Comparison of ENCODE assay signal across 18 mouse cellular contexts in the genomic region with DNA sequence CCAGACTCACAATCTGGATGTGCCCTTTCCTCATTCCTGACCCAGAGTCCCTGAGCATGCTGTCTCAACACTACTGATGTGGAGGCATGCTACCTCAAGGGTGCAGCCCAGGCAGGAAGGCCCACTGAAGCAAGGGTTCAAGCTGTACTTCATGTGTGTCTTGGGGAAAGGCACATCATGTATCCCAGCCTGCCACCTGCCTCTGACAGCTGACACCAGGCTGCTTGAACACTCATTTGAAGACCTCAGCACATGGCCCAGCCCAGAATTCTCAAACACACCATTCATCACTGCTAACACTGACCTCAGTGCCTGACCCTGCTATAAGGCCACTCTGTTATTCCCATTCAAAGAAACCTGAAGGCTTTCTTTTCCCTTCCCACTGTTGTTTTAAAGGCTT. TPM values are rescaled to one million over a fixed set of nuclear protein-coding genes. Genes with fewer than 3 reads are reported as not detected.
A peak's percentile ranks its signal among the peaks of the same experiment; 100 is the strongest.
DNase-seq lines count a peak whose midpoint lies in the region; TF ChIP-seq lines count a peak whose summit lies in the region.
"Had no signal": no experiment of that assay in that cellular context is flagged by ENCODE, and none has a peak within 500 bp of the region (broad histone marks: within the 10 kb centered on the region; RNA-seq: fewer than 3 reads in every experiment).

No protein-coding gene starts in this region.

- no peak for TF ChIP-seq POLR2A in myocyte (IDR thresholded peaks at IDR 0.05; ENCODE audit: insufficient read length, low read depth)

- intact Hi-C loops in gastrocnemius, adult 2 months (cut with DNase I): no loop called here

- no peak for TF ChIP-seq CTCF in gastrocnemius, adult 2 months (IDR thresholded peaks at IDR 0.05)

- peak overlapping the region; percentile 4 for H3K4me2 ChIP-seq in myocyte (ENCODE audit: low read depth)
- H3K4me2 ChIP-seq: embryonic facial prominence, embryonic 12.5 days; forebrain, embryonic 12.5 days had no signal

- no peak overlapping the region for H3K4me3 ChIP-seq in gastrocnemius, adult 2 months
- H3K4me3 ChIP-seq in myocyte: no peak overlapping the region
- H3K4me3 ChIP-seq: embryonic facial prominence, embryonic 10.5 days; embryonic facial prominence, embryonic 12.5 days; forebrain, embryonic 12.5 days had no signal

- DNase-seq in gastrocnemius, adult 2 months: peak; percentile 24
- DNase-seq in gastrocnemius, adult 18-20 months (ENCODE audit: low spot score): no peak
- DNase-seq in mesoderm, embryonic 11.5 days (ENCODE audit: low read depth, low spot score): peak; percentile 6
- no peak for DNase-seq in thymus, adult 18-20 months
- DNase-seq: adrenal gland, adult 8-10 months; adrenal gland, postnatal 14 days; adrenal gland, postnatal 36 days; cerebellum, adult 11-12 months; cerebellum, adult 2 months; cerebellum, adult 9-10 months; cerebellum, postnatal 10 days; cerebellum, postnatal 25 days had no signal

- no peak overlapping the region for H3K27ac ChIP-seq in gastrocnemius, adult 2 months
- H3K27ac ChIP-seq: embryonic facial prominence, embryonic 10.5 days; embryonic facial prominence, embryonic 12.5 days; forebrain, embryonic 12.5 days had no signal

- no peak overlapping the region for H3ac ChIP-seq in myocyte (ENCODE audit: control insufficient read depth, insufficient read length)

- no peaks in the 10 kb centered on the region for H3K79me2 ChIP-seq in myocyte (ENCODE audit: control insufficient read depth, insufficient read depth)

- peaks cover 5% of the 10 kb centered on the region for H3K36me3 ChIP-seq in myocyte (ENCODE audit: control insufficient read depth, insufficient read depth)

- H3K27me3 ChIP-seq in myocyte (ENCODE audit: control insufficient read depth, insufficient read depth, insufficient read length): no peaks in the 10 kb centered on the region
- H3K27me3 ChIP-seq: CH12.LX; embryonic facial prominence, embryonic 12.5 days; forebrain, embryonic 12.5 days; Patski had no signal

TF ChIP-seq in myocyte, 11 proteins besides CTCF, POLR2A, EP300 and RAD21:
- TF ChIP-seq E2F4 (IDR thresholded peaks at IDR 0.05; ENCODE audit: insufficient read depth) (no peak), CEBPB (IDR thresholded peaks at IDR 0.05; ENCODE audit: insufficient read depth, poor library complexity, severe bottlenecking) (no peak), MYOG (IDR thresholded peaks at IDR 0.05; ENCODE audit: control insufficient read depth in 1 of 3, insufficient read depth in 1 of 3, insufficient read length in 2 of 3, low read depth in 2 of 3) (peak; percentile 14 to 93 (median 83)), MAX (IDR thresholded peaks at IDR 0.05; ENCODE audit: low read depth) (no peak), SRF (IDR thresholded peaks at IDR 0.05; ENCODE audit: control insufficient read depth, insufficient read length, low read depth) (no peak), POLR2AphosphoS2 (IDR thresholded peaks at IDR 0.05; ENCODE audit: insufficient read length, low read depth) (no peak), TCF12 (IDR thresholded peaks at IDR 0.05; ENCODE audit: insufficient read depth, poor library complexity, severe bottlenecking) (no peak), USF1 (IDR thresholded peaks at IDR 0.05; ENCODE audit: low read depth) (no peak), MYOD1 (IDR thresholded peaks at IDR 0.05; ENCODE audit: control insufficient read depth in 1 of 3, insufficient read length in 2 of 3, low read depth in 2 of 3) (peak; percentile 14 to 93 (median 90)), TCF3 (IDR thresholded peaks at IDR 0.05; ENCODE audit: insufficient read length, low read depth) (peak; percentile 57), REST (IDR thresholded peaks at IDR 0.05; ENCODE audit: insufficient read depth, insufficient read length) (no peak)

RNA-seq across cellular contexts. Expression of a gene that starts 20.6 kb away (rescaled TPM):
- total RNA-seq in gastrocnemius, adult 2 months (2021): 10 to 100 TPM; 17.9 to 18.5 TPM
- 10 to 100 TPM; 14.8 to 20.3 TPM for total RNA-seq in gastrocnemius, adult 18-20 months (2021)
- polyA plus RNA-seq in myocyte (2012; fragmentation: generic; extraction: Trizol): 7.0 TPM

RNA-seq across cellular contexts. Expression of a gene that starts 28.0 kb away (rescaled TPM):
- 1 to 10 TPM; 5.8 to 7.1 TPM for total RNA-seq in gastrocnemius, adult 2 months (2021)
- 1 to 10 TPM; 5.8 to 6.8 TPM for total RNA-seq in gastrocnemius, adult 18-20 months (2021)
- 7.8 TPM for polyA plus RNA-seq in myocyte (2012; fragmentation: generic; extraction: Trizol)

Comparison
In these comparisons a context has a peak if more than half of its experiments do, and no peak if none do; other contexts are left out.
1. DNase-seq: peak in gastrocnemius, adult 2 months (single experiment) and mesoderm, embryonic 11.5 days (single experiment); none in gastrocnemius, adult 18-20 months (single experiment) and thymus, adult 18-20 months (0 of 2).